9 mouse cellular contexts compared by ENCODE assay signal in the genomic region with DNA sequence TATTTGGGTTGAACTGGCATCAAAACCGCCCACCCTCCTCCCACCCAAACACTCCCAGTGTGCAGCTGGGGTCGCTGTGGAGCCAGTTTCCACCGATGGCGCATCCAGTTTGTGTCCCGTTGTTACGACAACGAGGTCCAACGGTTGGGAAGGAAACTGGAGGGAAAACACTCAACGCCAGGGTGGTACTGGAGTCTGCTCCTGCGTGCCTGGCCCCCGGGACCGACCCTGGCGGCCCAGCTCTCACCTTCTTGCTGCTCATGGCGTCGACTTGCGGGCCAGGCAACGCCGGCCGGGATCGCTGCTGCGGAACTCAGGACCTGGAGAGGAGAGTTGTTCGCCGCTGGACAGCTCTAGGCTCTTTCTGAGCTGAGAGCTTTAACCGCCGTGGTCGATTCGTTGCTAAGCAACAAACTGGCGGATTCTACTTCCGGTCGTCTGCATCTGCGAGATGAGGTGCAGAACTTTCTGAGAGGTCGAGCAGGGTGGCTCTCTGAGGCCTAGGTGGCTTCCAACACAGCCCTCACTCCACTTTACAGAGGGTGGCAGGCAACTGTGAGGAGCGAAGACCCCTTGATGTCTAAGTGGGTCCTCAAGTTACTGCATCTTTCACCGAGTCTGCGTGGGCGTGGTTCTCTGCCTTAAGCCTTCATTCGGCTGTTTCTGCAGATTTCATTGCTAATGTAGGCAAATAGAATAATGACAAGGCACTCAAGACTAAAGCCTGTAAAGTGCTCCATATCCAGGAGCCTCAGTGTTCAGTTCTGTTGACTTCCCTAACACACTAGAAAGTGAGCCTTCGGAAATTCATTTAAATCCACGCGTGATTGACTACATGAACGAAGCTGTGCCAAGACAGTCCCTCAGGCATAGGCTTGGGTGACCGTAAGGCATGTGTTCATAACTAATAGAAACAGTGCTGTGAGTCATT. TPM values are rescaled to one million over a fixed set of nuclear protein-coding genes. Genes with fewer than 3 reads are reported as not detected.
A peak's percentile ranks its signal among the peaks of the same experiment; 100 is the strongest.
DNase-seq lines count a peak whose midpoint lies in the region; ATAC-seq lines count a peak whose summit lies in the region.
"Had no signal": no experiment of that assay in that cellular context is flagged by ENCODE, and none has a peak within 500 bp of the region (broad histone marks: within the 10 kb centered on the region; RNA-seq: fewer than 3 reads in every experiment).

A gene (minus strand): TSS at position 354 of the 931 bp plus-strand sequence.

- H3K27me3 ChIP-seq in forebrain, embryonic 11.5 days (ENCODE audit: control insufficient read depth, insufficient read depth, low read length): no peaks in the 10 kb centered on the region

- H3K4me1 ChIP-seq in forebrain, embryonic 11.5 days (replicated peaks; ENCODE audit: control insufficient read depth, insufficient read depth, low read length): no peaks in the 10 kb centered on the region

- peak; percentile 86 for DNase-seq in ES-CJ7 (ENCODE audit: low read depth, low spot score)
- DNase-seq in brain, adult 2 months (ENCODE audit: low read depth, low spot score): peak; percentile 81
- DNase-seq in forebrain, embryonic 11.5 days (ENCODE audit: low spot score): peak; percentile 80
- DNase-seq in heart, postnatal 4 days: peak; percentile 30
- peak; percentile 45 to 46 for DNase-seq in layer of hippocampus, postnatal 25 days (ENCODE audit: extremely low spot score in 1 of 2, low spot score in 1 of 2)
- peak; percentile 51 for DNase-seq in lung, postnatal 10 days
- peak; percentile 87 for DNase-seq in retina, postnatal 1 day

- 14% methylated on average over 42 of the region's 42 CpGs for WGBS in forebrain, embryonic 11.5 days

- H3K36me3 ChIP-seq in forebrain, embryonic 11.5 days (ENCODE audit: control insufficient read depth, insufficient read depth, low read length): no peaks in the 10 kb centered on the region

- peak within 1 kb of the TSS; percentile 83 for H3K4me2 ChIP-seq in forebrain, embryonic 11.5 days (ENCODE audit: low read depth, low read length, severe bottlenecking)

- ATAC-seq in forebrain, embryonic 11.5 days (replicated peaks; ENCODE audit: low FRiP score): peak; percentile 88
- ATAC-seq in erythroblast, adult 5-6 weeks (replicated peaks; ENCODE audit: low FRiP score, poor library complexity, severe bottlenecking): no peak

- no peaks in the 10 kb centered on the region for H3K9me3 ChIP-seq in forebrain, embryonic 11.5 days (ENCODE audit: control insufficient read depth, low read length)

- peak within 1 kb of the TSS; percentile 44 for H3K4me3 ChIP-seq in forebrain, embryonic 11.5 days (ENCODE audit: low read depth, low read length)

- peak within 1 kb of the TSS; percentile 69 for H3K9ac ChIP-seq in forebrain, embryonic 11.5 days (ENCODE audit: low read length)

- no peak within 1 kb of the TSS for H3K27ac ChIP-seq in forebrain, embryonic 11.5 days (ENCODE audit: low read depth, low read length)

RNA-seq across cellular contexts. Expression of the gene that starts here (rescaled TPM):
- 7.6 and 8.7 TPM in 2 replicates for polyA plus RNA-seq in forebrain, embryonic 11.5 days (2014; fragmentation: Nextera tagmentation; extraction: Ambion mirVana)
- total RNA-seq in heart, postnatal 4 days (2021): under 1 TPM; 0.02 to 0.05 TPM
- total RNA-seq in layer of hippocampus, postnatal 25 days (2021): 1 to 10 TPM; 3.1 to 3.7 TPM
- total RNA-seq in erythroblast, adult 5-6 weeks (2015; ENCODE audit: low replicate concordance): not detected in 2 replicates
- under 0.01 and 1.1 TPM in 2 replicates for total RNA-seq in erythroblast, adult 5-6 weeks (2017; ENCODE audit: low replicate concordance)
- total RNA-seq: gastrocnemius, postnatal 36 days had no signal

Comparison
In these comparisons a context has a peak if more than half of its experiments do, and no peak if none do; other contexts are left out.
1. Peak in DNase-seq in heart, postnatal 4 days; RNA of the gene not detected or under 1 TPM.
2. DNase-seq: peak in every context shown above with its lines; median percentile 87 in retina, postnatal 1 day; 86 in ES-CJ7; 81 in brain, adult 2 months; 80 in forebrain, embryonic 11.5 days; 51 in lung, postnatal 10 days; 46 in layer of hippocampus, postnatal 25 days; 30 in heart, postnatal 4 days.